Mouse (Mus musculus): Measurements from ENCODE around the gene Rab31.
A peak's percentile ranks its signal among the peaks of the same experiment; 100 is the strongest.

Rab31 gene

GRCm38 (mm10) chr17:65666388-65667161 is 106.0 kb downstream of the Rab31 start:
- DNase-seq (ENCODE audit: low spot score in 2 of 2) = no peak

DNA sequence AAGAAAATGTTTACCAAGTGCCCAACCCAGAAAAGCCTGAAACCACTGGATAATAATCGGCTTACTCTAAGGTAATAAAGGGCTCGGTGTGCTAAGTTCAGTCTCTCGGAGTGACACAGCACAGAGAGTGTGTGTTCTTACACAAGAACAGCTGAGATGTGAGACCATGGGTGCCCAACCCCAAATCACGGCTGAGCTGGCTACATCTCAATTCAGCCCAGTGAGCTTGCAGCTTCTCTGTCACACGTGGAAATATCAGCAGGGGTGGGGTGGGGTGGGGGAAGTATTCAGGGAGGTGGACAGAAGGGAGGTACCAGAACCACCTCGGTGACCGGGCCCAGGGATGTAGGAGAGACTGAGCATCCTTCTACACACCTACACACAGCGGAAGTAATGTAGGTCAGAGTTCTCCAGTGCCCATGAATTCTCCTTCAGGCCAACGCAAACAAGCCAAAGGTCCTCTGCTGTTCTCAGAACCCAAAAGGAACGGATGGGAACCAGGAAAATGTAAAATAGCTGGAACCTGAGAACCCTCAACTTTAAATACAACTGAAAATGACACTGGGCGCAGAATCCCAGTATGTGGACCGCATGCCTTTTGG is 106.7 kb downstream of the Rab31 start:
- no peak for DNase-seq (ENCODE audit: low spot score in 2 of 2)

- DNase-seq (ENCODE audit: low spot score in 2 of 2) = no peak
Observed at GRCm38 (mm10) chr17:65663329-65664078, 109.0 kb downstream of the Rab31 start.

GRCm38 (mm10) chr17:65662662-65663061 is 109.9 kb downstream of the Rab31 start:
- no peak for DNase-seq (ENCODE audit: low spot score in 2 of 2)

- DNase-seq (ENCODE audit: low spot score in 2 of 2) = no peak
Observed at GRCm38 (mm10) chr17:65658416-65658815, 114.1 kb downstream of the Rab31 start.

DNA sequence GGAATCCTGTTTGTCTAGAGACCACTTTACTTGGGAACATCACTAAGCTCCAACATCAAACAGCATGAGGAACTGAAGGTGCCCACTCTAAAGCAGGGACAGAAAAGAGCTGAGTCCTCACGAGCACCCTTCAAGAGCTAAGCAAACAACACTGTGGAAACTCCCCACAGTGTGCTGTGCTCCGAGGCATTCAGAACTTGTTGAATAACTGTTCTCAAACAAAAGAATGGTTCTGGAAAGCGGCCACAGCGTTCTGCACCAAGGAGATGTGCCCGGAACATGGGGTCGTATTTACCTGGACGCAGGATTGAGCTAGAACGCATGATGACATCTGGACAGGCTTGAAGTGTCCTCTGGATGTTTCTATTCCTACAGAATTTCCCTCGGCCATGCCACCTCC is 114.6 kb downstream of the Rab31 start:
- no peak for DNase-seq (ENCODE audit: low spot score in 2 of 2)

GRCm38 (mm10) chr17:65656731-65657130 is 115.8 kb downstream of the Rab31 start:
- no peak for DNase-seq (ENCODE audit: low spot score in 2 of 2)

GRCm38 (mm10) chr17:65656076-65656475 is 116.5 kb downstream of the Rab31 start:
- no peak for DNase-seq (ENCODE audit: low spot score in 2 of 2)

- no peak for DNase-seq (ENCODE audit: low spot score in 2 of 2)
Observed at GRCm38 (mm10) chr17:65655608-65656007, 116.9 kb downstream of the Rab31 start.

DNA sequence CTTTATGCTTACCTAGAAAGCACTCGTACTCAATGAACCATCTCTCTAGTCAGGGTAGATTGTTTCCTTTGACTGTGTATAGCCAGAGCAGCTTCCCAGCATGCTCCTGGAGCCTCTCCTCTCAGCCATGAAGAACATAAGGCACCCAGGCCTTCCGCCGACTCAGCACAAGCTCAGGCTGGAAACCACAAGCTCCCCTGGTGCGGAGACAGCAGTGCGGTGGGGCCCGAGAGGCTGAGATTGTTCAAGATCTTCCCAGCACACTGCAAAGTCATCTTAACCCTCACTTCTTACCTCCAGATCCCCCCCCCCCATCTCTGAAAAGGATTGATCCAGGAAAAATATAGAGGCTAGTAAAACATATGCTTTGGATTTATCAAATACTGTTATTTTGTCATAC is 122.0 kb downstream of the Rab31 start:
- DNase-seq (ENCODE audit: low spot score in 2 of 2) = no peak

- DNase-seq (ENCODE audit: low spot score in 2 of 2) = no peak
Observed at GRCm38 (mm10) chr17:65649175-65649493, 123.4 kb downstream of the Rab31 start.

GRCm38 (mm10) chr17:65648371-65649174 is 124.0 kb downstream of the Rab31 start:
- no peak for DNase-seq (ENCODE audit: low spot score in 2 of 2)

DNA sequence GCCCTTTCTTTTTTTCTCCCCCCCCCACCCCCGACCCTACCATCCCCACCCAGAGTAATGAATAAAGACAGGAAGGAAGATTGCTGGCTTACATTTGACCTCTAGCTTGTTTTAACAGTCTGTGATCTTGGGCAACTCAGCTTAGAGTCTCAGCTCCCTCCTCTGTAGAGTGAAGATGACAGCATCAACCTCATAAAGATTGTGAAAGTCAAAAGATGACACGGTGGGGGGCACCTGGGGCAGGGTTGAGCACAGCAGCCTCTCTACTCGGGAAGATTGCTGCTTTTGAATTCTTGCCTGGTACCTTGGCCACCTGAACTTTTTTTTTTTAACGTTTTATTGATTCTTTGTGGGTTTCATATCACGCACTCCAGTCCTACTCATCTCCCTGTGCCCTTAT is 124.6 kb downstream of the Rab31 start:
- DNase-seq (ENCODE audit: low spot score in 2 of 2) = no peak

DNA sequence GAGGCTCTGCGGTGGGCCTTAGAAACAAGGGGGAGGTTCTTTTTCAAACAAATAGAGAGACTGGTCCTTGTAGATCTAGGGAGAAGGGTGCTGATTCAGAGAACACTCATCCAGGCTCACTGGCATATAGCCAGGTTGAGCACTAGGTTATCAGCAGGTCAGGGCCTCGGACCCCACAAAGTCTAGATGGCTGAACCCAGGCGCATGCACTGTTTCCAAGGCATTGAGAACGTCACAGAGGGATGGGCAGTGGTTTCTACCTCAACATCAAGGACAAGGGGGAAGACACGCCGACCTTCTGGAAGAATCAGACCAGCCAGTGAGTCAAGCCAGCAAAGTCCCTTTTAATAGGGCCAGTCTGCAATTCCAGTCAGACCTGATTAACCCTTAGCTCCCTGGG is 125.3 kb downstream of the Rab31 start:
- DNase-seq (ENCODE audit: low spot score in 2 of 2) = no peak

GRCm38 (mm10) chr17:65643579-65643978 is 129.0 kb downstream of the Rab31 start:
- DNase-seq (ENCODE audit: low spot score in 2 of 2) = no peak

GRCm38 (mm10) chr17:65643051-65643521 is 129.5 kb downstream of the Rab31 start:
- DNase-seq (ENCODE audit: low spot score in 2 of 2) = peak; percentile 59 to 75

DNA sequence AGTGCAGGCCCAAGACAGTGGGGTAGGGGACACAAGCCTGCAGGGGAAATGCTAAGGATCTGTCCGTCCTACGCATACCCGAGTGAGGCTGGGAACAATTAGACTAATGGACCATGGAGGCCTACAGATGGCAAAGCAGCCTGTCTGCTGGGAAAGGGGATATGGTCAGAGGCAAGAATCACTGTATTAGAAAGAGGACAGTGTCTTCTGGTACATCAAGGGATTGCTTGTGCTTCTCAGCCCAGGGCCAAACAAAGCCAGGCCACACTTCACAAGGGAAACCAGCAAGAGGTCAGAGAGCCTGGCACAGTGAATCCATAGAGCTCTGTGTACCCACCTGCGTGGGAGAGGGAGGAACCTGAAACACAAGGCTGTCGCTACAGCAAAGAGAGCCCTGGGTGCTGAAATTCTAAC is 130.0 kb downstream of the Rab31 start:
- peak in 1 of 2 experiments; percentile 38 for DNase-seq (ENCODE audit: low spot score in 2 of 2)

DNA sequence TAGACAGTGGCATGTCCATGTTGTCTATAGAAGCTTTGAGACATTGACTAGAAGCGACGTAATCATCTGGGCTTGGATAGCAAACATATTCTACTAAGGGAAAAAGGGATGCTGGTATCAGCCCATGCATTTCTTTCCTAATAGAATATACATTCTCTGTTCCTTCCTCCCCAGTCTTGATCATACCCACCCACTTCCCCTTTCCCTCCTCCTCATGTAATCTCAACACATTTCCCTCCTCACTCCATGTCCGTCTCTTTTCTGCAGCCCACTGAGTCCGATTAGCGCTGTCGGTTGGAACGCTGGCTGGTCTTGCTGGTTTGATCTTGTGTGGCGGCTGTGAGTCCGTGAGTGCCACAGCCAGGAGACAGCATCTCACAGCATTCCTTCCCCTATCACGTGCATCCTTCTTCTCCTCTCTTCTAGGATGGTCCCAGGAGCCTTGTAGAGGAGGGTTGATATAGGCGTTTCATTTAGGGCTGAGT is 130.8 kb downstream of the Rab31 start, which contains the start of gene Txndc2:
TSS of gene Txndc2 (minus strand) at position 435 of the 485 bp plus-strand sequence.
- no peak for DNase-seq (ENCODE audit: low spot score in 2 of 2)

DNA sequence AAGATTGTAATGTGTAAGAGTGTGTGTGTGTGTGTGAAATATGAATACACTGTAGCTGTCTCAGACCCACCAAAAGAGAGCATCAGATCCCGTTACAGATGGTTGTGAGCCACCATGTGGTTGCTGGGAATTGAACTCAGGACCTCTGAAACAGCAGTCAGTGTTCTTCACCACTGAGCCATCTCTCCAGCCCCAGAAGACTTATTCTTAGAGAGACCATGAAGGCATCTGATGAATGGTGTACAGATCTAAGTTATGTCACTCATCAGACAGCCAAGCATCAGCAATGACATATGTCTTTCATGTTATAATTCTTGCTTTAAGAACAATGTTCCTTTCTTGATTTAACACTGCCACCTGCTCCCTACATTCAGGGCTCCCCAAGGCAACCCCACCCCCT is 133.4 kb downstream of the Rab31 start:
- DNase-seq (ENCODE audit: low spot score in 2 of 2) = no peak

GRCm38 (mm10) chr17:65635715-65636360 is 136.7 kb downstream of the Rab31 start:
- DNase-seq (ENCODE audit: low spot score in 2 of 2) = no peak

DNA sequence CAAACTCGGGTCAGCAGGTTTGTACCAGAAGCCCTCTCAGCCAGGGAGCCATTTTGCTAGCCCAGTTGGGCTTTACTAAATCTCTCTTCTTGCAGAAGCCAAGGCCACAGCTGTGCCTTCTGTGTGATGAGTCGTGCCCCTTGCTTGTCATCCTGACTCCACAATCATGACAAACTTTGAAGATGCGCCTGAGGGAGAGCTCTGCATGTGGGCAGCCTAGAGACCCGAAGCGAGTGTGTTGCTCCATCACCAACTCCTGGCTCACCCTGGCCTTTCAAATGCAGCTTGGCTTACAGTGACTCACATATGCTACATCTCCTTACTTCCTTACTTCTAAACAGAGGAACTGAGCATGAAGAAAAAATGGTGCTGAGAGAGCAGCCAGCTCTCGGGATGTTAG is 142.6 kb downstream of the Rab31 start:
- DNase-seq (ENCODE audit: low spot score in 2 of 2) = no peak

All from right cerebral cortex, postnatal 10 days (tissue).